Mouse (Mus musculus) heart, adult 9 months (tissue): ENCODE measurements around the gene P3h4.
"Not testable (repeated sequence)": the region's sequence is repeated elsewhere in the genome, so short reads cannot be mapped to it uniquely, and the experiment has no call there.

Source experiments
- DNase-seq, 2 experiments: peaks; one replicate each; pipeline ENCODE4 v3.0.0; 2022; ENCODE audit warnings: low spot score in 2 of 2

P3h4 gene

DNA sequence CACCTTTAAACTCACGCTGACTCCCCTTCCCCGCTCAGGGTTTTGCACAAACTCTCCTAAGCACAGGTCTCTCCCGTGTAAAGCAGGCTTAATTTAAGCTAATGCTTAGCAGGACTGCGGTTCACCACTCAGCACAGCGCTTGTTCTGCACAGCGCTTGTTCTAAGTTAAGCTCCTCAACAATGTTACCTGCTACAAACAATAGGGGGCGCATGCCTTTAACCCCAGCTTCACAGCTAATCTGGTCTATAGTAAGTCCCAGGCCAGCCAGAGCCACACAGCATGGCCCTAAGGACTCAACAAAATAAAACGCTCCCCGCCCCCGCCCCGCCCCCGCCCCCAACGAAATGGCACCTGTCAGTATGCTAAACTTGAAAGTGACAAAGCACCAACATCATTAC, 53.6 kb downstream of the P3h4 start:
- DNase-seq: not testable (repeated sequence)

GRCm38 (mm10) chr11:100360175-100360574, 54.5 kb downstream of the P3h4 start:
- DNase-seq: no peak
